Mouse (Mus musculus) myocyte (in vitro differentiated cells): ENCODE results near the gene Ptges3.

Source experiments
- E2F4 ChIP-seq: IDR thresholded peaks from one replicate; pipeline ENCODE4 v1.6.1; 2011; ENCODE audit warnings: mild to moderate bottlenecking, control low read depth, moderate library complexity; ENCODE audit not compliant: insufficient read depth
- POLR2A ChIP-seq: IDR thresholded peaks from one replicate; pipeline ENCODE4 v1.6.1; 2011; ENCODE audit warnings: low read depth, mild to moderate bottlenecking, control low read depth, moderate library complexity; ENCODE audit not compliant: insufficient read length

- TF ChIP-seq POLR2A (no peak), E2F4 (no peak)
Observed at GRCm38 (mm10) chr10:128036746-128037425, 21.9 kb upstream of the Ptges3 start.
